Mouse (Mus musculus) heart, postnatal 10 days (tissue): ENCODE results near the gene Fhod1. TPM values are rescaled to one million over a fixed set of nuclear protein-coding genes. Genes with fewer than 3 reads are reported as not detected.

Source experiments
- DNase-seq, 2 experiments: peaks; one replicate each; pipeline ENCODE4 v3.0.0; 2021
- intact Hi-C: fragments of 180-260 bp; cut with DNase I; formaldehyde crosslinking; loops from one replicate; pipeline ENCODE4 v1.15.1; 2025
- total RNA-seq, 2 experiments: library from RNA; stranded (reverse); gene quantifications; 2 replicates each; pipeline ENCODE4 v1.2.3; 2021

Fhod1 gene
- total RNA-seq, 2 experiments from 2014 or later, result 10.9 to 11.7 TPM

DNA sequence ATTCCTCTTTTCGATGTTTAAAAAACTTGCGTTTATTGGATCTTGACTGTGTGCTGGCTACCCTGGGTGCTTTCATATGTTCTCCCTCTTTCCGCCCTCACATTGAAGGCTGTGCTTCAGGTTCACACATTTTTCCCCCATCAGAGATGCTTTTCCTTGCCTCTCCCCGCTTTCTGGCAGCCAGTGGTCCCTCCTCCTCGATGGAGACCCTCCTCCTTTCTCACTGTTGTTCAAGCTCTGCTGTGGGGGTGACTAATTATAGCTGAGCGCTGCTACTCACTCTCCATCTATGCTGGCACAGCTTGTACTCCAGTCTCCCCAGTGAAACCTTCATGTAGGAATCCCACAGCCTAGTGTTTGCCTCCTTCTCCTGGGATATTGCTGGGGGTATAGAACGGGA lies 2.4 kb upstream of the Fhod1 start:
- DNase-seq, result no peak
- intact Hi-C loops, result no loop called here

DNA sequence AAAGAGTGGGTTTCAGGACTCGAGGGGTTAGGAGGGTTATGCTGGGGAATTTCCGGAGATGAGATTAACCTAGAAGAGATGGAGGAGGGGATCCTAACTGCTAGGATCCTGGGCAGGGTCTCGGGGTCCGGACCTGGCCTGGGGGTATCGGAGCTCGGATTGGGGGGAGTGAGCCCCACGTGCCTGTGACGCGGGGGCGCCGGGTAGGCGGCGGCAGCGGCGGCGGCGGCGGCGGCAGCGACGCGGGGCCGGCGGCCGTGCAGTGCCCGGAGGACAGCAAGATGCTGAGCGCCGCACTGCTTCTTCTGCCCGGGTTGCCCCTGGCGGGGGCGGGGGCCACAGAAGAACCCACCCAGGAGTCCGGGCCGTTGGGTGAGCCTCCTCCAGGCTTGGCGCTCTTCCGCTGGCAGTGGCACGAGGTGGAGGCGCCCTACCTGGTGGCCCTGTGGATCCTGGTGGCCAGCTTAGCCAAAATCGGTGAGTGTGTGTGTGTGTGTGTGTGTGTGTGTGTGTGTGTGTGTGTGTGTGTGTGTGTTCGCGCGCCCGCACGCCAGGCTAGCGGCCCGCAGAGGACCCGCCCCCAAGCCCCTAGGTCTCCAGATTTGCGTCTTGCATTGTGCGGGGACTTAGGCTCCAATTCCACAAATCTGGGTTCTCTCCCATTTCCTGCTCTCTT lies 1.5 kb upstream of the Fhod1 start:
- peak in 1 of 2 experiments; percentile 47 for DNase-seq
- intact Hi-C loops, result no loop called here

DNA sequence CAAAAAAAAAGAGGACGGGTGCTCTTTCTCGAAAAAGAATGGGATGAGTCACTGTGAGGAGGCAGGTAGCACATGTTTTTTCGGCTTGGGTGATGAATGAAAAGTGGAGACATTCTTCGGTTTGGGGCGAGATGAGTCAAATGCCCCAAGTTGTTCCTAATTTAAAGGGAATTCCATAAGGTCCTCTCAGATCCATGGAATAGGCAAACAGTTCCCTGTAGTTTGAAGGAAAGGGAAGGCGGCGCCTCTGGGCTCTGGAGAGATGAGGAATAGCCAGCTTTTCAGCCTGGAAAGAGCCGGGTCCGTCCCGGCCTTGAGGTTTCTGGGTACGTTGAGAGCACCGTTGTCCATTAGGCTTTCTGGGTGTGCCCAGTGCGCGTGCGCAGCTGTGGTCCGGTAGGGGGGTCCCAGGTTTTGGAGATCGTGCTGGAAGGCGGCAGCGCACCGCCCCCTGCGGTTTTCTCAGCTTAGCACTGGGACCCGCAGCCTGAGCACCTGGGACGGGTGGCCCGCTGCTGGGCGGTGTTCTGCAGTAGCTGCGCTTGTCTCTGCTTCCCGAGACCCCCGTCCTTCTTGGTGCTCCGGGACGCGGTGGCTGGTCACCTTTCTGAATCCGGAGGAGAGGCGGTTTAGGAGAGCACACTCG lies 820 bp upstream of the Fhod1 start, which contains the start of gene Slc9a5:
Gene Slc9a5, plus strand, starts transcription at position 394 of the 646 bp plus-strand sequence.
- intact Hi-C loops, result no loop called here

DNA sequence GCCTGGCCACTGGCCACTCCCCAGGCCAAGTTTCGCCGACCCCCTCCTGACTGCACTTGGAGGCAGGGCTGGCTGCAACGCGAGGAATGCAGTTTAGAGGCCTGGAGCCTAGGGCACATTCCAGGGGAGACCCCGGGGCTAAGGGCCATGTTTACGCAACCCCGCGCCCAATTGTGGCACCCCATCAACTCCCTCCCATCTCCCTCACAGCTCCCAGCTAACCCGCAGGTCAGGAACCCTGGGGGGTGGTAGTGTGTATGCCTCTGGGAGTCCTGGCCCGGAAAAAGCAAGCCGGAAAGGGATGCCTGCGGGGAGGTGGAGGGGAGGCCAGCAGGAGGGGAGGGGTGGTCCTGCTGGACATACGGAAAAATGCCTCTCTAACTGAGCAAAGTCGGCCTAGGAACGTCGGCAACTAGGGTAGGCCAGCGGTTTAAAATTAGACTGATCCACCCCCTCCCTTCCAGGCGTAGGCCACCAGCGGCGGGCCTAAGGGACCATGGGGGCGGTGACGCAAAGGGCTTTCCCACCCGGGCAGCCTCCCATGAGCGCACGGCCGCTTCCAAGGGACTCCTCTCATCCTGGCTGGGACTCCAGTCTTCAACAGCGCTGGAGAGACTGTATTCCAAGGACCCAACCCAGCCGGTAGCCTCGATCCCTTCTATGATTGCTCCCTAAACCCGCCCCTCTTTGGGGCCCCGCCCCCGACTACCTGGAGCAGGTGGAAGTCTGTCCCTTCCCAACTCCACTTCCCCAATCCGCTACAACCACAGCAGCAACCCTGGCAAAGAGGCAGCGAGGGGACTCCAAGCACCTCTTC lies 934 bp downstream of the Fhod1 start:
- DNase-seq, result peak; percentile 87 to 89
- intact Hi-C loops, result loop anchor here (2.0 kb wide), 1 partner anchor 20 kb away; the partner anchor contains the start of genes Lrrc29 and Tmem208

More for the DNA sequence above, 820 bp upstream of the Fhod1 start, which contains the start of gene Slc9a5:
- DNase-seq, result peak; percentile 60

DNA sequence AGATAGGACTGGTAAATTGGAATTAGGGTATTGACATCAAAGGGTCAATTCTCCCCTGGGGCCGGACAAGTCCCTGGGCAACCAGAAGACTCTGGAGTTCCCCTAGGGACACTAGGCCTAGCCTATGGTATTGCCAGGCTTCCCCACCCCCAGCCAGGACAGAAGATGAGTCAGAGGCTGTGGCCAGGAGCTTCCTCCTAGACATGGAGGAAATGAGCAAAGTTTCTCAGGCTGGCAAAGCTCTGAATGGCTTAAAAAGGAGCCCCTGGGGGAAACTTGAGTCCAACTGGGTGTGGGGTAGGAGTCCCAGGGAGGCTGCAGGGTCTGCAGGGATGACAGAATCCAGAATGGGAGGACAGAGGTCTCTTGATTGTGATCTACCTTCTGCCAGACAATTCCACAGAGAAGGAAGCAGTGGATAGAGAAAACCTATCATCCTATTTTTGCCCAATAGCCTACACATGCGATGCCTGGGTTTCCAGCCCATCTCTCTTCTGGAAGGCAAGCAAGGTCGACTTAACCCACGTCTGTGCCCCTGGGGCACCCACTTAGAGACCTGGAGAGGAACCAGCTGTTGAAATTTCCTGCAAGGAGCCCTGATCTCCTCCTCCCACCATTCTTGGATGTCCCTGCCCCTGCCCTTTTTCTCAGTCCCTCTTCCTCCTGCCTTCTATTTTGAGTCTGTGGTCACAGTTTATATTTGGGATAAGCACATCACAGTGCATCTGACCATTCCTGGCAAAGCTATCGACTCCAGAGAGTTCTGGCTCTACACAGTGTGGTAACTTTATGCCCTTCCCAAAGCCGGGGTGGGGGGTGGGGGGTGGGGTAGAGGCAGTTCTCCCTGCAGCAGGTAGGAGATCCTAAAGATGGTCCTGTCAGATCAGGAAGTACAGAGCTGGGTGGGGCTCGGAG lies 2.4 kb downstream of the Fhod1 start:
- peak; percentile 37 to 51 for DNase-seq
- intact Hi-C loops, result no loop called here

DNA sequence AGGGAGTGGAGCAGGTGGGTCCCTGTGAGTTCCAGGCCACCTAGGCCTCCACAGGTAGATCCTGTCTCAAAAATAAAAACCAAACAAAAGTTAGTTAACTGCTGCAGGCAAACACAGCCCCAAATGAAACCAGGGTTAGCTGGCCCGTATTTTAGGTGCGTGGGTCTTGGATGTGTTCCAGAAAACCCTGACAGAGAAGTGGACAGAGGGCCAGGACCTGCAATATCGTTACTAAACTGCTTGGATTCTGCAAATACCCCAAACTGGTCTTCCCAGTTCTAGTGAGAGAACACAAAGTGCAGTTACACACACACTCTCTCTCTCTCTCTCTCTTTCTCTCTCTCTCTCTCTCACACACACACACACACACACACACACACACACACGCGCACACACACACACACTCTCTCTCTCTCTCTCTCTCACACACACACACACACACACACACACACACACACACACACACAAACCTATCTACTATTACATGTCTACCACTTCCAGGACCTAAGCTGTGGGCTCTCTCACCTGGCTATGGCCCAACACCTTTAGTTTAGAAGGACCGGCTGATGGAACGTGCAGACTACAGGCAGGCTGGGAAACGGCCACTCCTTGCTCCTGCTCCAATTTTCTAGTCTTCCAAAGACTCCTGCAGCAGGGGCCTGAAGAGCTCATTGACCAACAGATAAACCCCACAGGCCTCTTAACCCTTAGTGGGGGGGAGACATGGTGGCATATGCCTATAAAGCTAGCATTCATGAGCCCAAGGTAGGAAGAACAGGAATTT lies 3.8 kb downstream of the Fhod1 start:
- no peak for DNase-seq
- intact Hi-C loops, result no loop called here

DNA sequence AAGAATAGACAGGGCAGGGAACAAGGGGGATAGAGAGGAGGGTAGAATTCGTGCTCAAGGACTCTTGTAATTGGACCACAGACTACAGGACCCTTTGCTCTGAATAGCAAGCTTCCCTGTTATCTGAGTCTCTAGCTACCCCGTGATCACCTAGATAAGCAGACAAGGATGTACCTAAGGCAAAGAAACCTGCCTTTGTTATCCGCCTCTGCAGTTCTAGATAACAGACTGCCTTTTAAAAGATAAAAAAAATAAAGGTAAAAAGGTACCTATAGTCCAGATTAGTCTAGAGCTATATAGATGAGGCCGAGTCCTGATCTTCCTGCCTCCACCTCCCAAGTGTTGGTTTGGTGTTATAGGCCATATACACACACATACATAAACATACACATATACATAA lies 5.0 kb downstream of the Fhod1 start:
- DNase-seq, result no peak
- intact Hi-C loops, result no loop called here

DNA sequence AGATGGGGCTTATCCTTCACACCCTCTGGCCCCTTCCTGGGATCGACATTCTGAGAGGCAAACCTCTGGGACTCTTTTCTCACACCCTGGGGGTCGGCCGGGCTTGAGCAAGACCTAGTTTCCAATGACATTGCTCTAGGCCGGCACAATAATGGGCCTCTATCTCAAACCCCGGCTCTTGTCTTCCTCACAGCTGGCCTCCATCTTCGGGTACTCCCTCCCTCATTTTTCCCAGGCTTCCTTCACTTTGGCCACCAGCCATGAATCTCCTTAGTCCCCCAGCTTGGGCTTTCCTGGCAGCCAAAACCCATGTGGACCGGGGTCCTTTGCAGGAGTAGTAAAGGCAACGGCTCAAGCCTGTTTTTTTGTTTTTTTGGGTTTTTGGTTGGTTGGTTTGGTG lies 6.4 kb downstream of the Fhod1 start:
- DNase-seq, result peak in 1 of 2 experiments; percentile 38

DNA sequence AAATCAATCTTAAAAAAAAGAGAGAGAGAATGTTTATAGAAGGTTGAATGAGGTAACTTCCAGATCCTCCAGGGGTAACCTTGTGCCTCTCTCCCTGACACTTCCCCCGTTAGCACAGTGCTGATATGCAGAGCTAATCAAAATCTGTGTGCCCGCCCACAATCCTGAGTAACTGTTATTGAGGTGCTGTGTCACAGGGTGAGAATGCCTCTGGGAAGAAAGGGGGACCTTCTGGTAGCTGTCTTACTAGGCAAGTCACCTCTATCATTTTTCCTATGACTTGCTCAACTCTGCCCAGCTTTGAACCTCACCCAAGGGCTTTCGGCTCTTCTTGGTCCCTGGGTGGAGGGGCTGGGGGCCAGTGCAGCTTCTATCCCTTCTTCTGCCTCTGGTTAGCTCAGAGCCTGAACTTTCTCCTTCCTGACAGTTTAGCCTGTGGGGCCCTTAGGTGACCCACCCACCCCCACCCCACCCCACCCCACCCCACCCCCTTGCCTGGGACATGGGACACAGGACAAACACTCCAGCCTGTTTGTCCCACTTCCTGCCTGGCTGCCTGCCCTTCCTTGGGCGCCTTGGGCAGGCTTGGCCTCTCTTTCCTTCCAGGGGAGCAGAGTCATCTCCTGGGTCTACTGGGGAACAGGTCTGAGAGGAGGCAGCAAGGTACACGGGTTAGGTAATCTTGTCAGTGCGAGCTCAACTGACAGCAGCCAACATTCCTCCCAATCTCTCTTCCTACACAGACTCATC lies 7.7 kb downstream of the Fhod1 start:
- intact Hi-C loops, result no loop called here
- peak in 1 of 2 experiments; percentile 28 for DNase-seq

More for the DNA sequence above, 6.4 kb downstream of the Fhod1 start:
- intact Hi-C loops, result no loop called here

DNA sequence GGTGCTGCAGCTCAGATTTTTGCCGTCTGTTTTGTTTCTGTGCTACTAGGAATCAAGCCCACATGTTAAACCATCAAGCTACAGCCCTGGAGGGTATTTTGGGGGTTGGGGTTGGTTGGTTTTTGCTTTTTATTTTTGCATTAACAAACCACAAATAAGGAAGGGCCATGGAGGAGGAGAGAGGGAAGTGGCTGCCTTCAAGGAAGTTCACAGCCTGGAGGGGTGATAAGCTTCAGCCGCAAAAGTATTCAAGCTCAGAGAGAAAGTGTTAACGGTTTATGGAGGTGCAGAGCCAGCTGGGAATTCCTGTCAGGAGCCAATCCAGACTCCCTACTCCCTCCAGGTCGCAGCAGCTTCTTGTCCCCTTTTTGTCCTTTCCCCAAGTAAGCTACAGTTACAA lies 8.8 kb downstream of the Fhod1 start:
- intact Hi-C loops, result no loop called here
- DNase-seq, result no peak

DNA sequence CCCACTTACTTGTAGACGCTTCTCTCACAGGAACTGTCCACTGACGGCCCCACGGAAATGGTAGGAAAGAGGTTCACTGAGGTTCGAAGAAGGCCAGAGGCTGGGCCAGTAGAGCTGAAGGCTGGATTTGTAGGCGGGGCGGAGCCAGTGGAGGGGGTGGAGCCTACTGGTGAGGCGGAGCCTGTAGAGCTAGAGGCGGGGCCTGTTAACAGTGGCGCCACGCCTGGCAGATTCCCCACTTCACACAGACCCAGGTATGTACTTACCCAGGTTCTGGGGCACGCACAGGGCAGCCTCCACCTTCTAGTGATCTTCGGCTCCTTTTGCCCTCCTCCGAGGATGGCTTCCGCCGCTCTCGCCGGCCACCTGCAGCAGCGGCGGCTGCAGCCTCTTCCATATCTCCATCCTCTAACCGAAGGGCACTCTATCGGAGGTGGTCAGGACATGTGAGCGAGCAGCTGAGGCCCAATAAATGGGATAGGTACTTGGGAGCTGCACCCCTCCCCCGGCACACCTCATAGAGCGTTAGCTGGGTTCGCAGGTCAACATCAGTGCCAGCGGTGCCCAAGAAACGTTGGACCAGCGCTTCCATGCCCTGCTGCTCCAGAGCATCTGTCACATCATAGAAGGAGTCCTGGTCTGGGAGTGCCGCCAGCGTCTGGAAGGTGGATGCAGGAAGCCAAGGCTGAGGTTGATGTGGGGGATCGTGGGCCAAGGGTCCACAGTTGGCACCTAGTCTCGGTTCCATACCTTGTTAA lies 11.2 kb downstream of the Fhod1 start:
- no peak for DNase-seq
- intact Hi-C loops, result no loop called here

DNA sequence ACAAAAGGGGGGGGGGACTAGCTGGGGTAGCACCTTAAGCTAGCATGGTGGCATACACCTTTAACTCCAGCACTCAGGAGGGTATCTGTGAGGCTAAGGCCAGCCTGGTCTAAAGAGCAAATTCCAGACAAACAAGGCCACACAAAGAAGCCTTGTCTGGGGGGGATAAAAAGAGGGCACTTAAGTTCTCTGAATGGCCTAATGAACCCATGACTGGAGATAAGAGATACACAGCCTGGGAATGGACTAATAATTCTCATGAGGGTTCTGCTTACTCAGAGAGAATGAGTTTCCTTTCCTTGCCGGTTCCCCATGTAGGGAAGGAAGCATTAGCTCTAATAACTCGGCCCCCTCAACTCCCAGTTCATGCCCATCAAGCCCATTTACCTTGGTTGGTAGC lies 15.2 kb downstream of the Fhod1 start:
- intact Hi-C loops, result no loop called here
- no peak for DNase-seq

DNA sequence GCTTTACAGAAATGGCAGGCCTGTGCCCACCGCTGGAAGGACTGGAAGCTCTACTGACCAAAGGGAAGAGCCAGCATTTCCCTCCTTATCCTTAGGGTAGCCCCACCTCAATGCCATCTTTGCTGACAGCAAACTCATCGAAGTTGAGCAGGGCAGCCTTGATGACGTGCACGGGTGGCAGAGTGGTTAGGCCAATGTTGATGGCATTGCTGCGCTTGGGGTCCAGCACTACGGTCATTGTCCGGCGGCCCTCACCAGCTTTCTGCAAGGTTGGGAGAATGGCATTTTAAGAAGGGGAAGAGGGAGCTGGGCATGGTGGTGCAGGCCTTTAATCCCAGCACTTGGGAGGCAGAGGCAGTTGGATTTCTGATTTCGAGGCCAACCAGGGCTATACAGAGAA lies 15.8 kb downstream of the Fhod1 start:
- no peak for DNase-seq
- intact Hi-C loops, result no loop called here

DNA sequence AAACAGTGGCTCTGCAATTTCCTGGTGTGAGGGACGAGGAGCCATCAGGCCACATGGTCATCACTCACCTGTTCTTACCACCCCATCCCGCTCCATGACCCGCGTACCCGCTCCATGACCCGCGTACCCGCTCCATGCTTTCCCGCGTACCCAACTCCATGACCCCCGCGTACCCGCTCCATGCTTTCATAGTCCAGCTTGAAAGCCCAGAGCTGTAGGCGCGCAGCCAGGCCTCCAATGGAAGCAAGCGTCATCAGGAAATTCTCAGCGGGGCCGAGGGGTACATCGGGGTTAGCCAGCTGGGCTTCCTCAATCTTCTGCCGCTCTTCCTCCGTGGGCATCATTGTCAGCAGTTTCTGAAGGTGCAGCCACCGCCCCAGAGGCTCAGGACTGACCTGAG lies 16.3 kb downstream of the Fhod1 start:
- intact Hi-C loops, result no loop called here
- DNase-seq, result no peak

DNA sequence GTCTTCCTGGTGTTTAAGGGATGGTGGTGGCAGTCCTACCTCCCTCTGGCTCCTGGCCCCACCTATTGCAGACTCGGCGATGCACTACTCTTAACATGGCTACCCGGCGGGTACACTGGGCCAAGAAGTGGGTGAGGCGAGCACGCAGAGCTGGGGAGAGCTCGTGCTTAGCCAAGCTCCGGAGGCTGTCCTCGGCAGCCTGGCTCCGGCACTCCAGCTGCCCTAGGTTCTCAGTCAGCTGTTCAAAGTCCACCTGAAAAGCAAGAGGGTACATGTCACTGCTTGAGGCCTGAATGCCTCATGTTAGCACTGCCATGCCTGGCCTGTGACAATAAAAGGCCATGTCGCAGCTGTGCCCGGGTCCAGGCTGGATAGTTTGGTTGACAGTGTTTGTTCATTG lies 17.4 kb downstream of the Fhod1 start:
- intact Hi-C loops, result no loop called here
- DNase-seq, result no peak

DNA sequence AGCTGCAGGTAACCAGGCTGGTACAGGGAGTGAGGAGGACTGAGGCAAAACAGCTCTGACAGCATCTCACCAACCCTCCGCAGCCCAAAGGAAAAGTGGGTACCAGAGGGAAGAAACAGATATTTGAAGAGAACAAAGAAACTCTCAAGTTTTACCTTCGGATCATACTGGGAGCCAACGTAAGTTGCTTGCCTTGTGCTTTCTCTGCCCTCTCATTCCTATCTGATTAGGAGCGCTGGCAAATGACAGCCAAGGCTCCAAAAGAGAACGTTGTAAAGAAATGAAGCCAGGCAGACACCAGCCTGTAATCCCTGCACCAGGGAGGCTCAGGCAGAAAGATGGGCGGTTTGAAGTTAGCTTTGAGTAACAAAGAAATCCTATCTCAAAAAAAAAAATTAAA lies 20.8 kb downstream of the Fhod1 start:
- no peak for DNase-seq
- intact Hi-C loops, result loop anchor here (2.0 kb wide), 1 partner anchor 20 kb away; the partner anchor contains the start of gene Fhod1

DNA sequence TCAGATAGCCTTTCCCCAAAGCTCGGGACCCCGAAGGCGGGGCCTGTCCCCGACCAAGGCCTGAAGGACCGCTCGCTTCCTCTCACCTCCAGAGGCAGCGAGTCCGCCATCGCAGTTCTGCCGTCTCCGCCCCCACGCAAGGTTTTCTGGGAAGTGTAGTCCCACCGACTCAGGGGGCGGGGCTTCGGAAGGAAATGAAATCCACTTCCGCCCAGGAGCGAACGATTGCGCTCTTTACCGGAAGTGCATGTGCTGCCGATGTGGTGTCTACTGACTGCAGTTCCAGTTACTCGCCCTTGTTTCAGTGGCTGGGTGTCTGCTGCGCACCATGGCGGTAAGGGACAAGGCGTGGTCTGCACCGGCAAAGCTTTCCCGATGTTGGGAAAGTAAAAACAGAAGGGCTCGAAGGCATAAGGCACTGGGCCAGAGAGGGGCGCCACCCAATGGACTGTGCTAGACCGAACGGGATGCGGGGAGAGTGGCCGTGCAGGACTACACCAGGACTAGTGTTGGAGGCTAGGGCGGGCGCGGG lies 21.5 kb downstream of the Fhod1 start, which contains the start of the genes Lrrc29 and Tmem208:
Gene Lrrc29, minus strand, starts transcription at position 138 of the 532 bp plus-strand sequence.
Gene Tmem208, plus strand, starts transcription at position 214 of the 532 bp plus-strand sequence.
- peak; percentile 98 for DNase-seq
- intact Hi-C loops, result loop anchor here (2.0 kb wide), 1 partner anchor 21 kb away; the partner anchor contains the start of gene Fhod1
